Mouse (Mus musculus) hindbrain, embryonic 15.5 days (tissue): Measurements from ENCODE around the gene Ccdc59. TPM values are rescaled to one million over a fixed set of nuclear protein-coding genes. Genes with fewer than 3 reads are reported as not detected.
A peak's percentile ranks its signal among the peaks of the same experiment; 100 is the strongest.

Experiments used
- ATAC-seq: fragments of 200-750 bp; cut with Nextera tagmentation; 2 replicates; pipeline ENCODE4 v1.8.0; 2017; ENCODE audit warnings: low read depth, moderate number of reproducible peaks, moderate TSS enrichment; ENCODE audit not compliant: low FRiP score
- H3K27ac ChIP-seq: fragments of 300-500 bp; sonication (generic); replicated peaks from 2 replicates; pipeline ENCODE4 v1.5.1; 2015; ENCODE audit warnings: mild to moderate bottlenecking, inconsistent platforms
- H3K27me3 ChIP-seq: fragments of 300-500 bp; sonication (generic); 2 replicates; pipeline ENCODE4 v1.6.1; 2015; ENCODE audit warnings: control low read depth, inconsistent platforms
- H3K36me3 ChIP-seq: fragments of 300-500 bp; sonication (generic); 2 replicates; pipeline ENCODE4 v1.6.1; 2015; ENCODE audit warnings: control low read depth, inconsistent platforms
- H3K4me1 ChIP-seq: fragments of 300-500 bp; sonication (generic); replicated peaks from 2 replicates; pipeline ENCODE4 v1.6.1; 2015; ENCODE audit warnings: control low read depth, inconsistent platforms
- H3K4me2 ChIP-seq: fragments of 300-500 bp; sonication (generic); 2 replicates; pipeline ENCODE4 v1.6.1; 2015; ENCODE audit warnings: moderate library complexity, mild to moderate bottlenecking, inconsistent platforms
- H3K4me3 ChIP-seq: fragments of 300-500 bp; sonication (generic); 2 replicates; pipeline ENCODE4 v1.5.1; 2015; ENCODE audit warnings: mild to moderate bottlenecking, inconsistent platforms
- H3K9ac ChIP-seq: fragments of 300-500 bp; sonication (generic); 2 replicates; pipeline ENCODE4 v1.6.1; 2015; ENCODE audit warnings: inconsistent platforms
- H3K9me3 ChIP-seq: fragments of 300-500 bp; sonication (generic); 2 replicates; pipeline ENCODE4 v1.6.1; 2016; ENCODE audit warnings: control low read depth, inconsistent platforms
- whole genome bisulfite sequencing: fragments of 180-500 bp; shearing (Covaris S2); methylation state at CpG from one replicate; pipeline ENCODE4 v1.1.7; 2015; 5-methylcytosine and 5-hydroxymethylcytosine counted together
- polyA plus RNA-seq: library from polyadenylated mRNA; unstranded; fragments of >200 nt; fragmentation: Nextera tagmentation; extraction: Ambion mirVana; gene quantifications from 2 replicates; pipeline ENCODE4 v1.2.1, GENCODE M21; 2015

The Ccdc59 gene
- 38.2 and 38.9 TPM in 2 replicates for polyA plus RNA-seq

GRCm38 (mm10) chr10:105840928-105841888 is at the start of gene Ccdc59, which contains the start of gene Mettl25:
Ccdc59 (plus strand) TSS chr10:105841067.
Mettl25 (minus strand) TSS chr10:105841380.
- Histone ChIP-seq H3K27ac (peak within 1 kb of the TSS; percentile 99), H3K4me3 (peak within 1 kb of the TSS; percentile 97), H3K9ac (peak within 1 kb of the TSS; percentile 77), H3K9me3 (no peaks in the 10 kb centered on the region), H3K4me1 (peaks cover 20% of the 10 kb centered on the region), H3K36me3 (peaks cover 33% of the 10 kb centered on the region), H3K27me3 (no peaks in the 10 kb centered on the region), H3K4me2 (peak within 1 kb of the TSS; percentile 87)
- WGBS: under 1% methylated on average over 90 of the region's 90 CpGs
- peak; percentile 99 for ATAC-seq

- no peaks in the 10 kb centered on the region for H3K36me3 ChIP-seq
- H3K4me1 ChIP-seq: no peaks in the 10 kb centered on the region
- H3K4me2 ChIP-seq: no peak overlapping the region
- H3K9ac ChIP-seq: no peak overlapping the region
- H3K4me3 ChIP-seq: no peak overlapping the region
- no peaks in the 10 kb centered on the region for H3K9me3 ChIP-seq
- no peaks in the 10 kb centered on the region for H3K27me3 ChIP-seq
- 83% methylated on average over 15 of the region's 15 CpGs for WGBS
- H3K27ac ChIP-seq: no peak overlapping the region
- no peak for ATAC-seq
Observed at GRCm38 (mm10) chr10:105793776-105794552, 46.9 kb upstream of the Ccdc59 start.

DNA sequence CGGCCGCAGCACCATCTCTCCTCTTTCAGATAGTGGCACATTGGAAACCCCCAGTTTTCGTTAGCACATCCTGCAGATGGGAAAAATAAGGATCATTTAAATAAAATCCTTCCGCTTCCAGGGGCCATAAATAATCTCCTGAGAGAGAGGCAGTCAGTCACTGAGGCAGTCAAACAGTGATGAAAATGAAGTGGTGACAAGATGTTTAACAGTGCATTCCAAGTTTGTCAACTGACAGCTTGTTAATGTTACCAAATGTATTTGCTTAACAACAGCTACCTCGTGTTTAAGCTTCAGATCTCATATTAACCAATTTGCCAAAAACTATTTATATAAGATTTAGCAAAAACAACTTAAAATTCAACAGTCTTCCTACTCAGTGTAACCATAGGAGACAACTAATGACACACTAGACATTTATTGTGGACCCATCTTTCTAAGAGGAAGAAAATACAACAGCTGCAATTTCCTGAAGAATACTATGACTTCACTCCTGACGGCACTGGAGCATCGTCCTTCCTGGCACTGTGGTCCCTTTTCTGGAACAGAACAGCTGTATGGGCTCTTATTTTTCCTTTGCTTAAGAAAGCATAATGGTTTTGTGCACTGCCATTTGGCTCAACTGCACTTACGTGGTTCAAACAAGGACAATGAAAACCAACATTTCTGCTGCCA is 43.5 kb upstream of the Ccdc59 start:
- H3K9ac ChIP-seq: no peak overlapping the region
- H3K4me1 ChIP-seq: no peaks in the 10 kb centered on the region
- no peak overlapping the region for H3K27ac ChIP-seq
- no peaks in the 10 kb centered on the region for H3K27me3 ChIP-seq
- H3K4me3 ChIP-seq: no peak overlapping the region
- no peak overlapping the region for H3K4me2 ChIP-seq
- no peaks in the 10 kb centered on the region for H3K9me3 ChIP-seq
- no peak for ATAC-seq
- WGBS: 85% methylated on average over 8 of the region's 8 CpGs
- H3K36me3 ChIP-seq: no peaks in the 10 kb centered on the region

DNA sequence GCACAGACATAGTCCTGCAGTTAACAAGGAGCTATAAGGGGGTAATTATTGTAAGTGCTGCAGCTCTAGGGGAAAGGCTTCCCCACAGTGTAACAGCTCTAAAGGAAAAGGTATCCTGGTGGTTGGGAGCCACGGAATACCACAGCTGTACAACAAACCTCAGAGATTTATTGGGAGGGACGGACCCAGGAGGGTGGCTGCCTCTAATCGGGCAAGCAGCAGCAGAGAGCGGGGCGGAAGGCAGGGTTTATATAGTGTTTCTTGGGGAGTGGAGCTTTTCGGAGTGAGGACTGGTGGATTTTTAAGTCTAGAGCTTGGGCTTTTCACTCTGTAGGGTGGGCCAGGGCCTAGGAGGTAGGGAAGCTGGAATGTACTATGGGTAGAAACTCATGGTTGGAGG is 39.7 kb upstream of the Ccdc59 start:
- Histone ChIP-seq H3K27ac (no peak overlapping the region), H3K9me3 (no peaks in the 10 kb centered on the region), H3K4me1 (no peaks in the 10 kb centered on the region), H3K4me2 (no peak overlapping the region), H3K36me3 (no peaks in the 10 kb centered on the region), H3K4me3 (no peak overlapping the region), H3K9ac (no peak overlapping the region), H3K27me3 (no peaks in the 10 kb centered on the region)
- ATAC-seq: 0 out of 2 replicates have a peak, but pooled peaks have one; percentile 8
- WGBS: 88% methylated on average over 6 of the region's 6 CpGs

DNA sequence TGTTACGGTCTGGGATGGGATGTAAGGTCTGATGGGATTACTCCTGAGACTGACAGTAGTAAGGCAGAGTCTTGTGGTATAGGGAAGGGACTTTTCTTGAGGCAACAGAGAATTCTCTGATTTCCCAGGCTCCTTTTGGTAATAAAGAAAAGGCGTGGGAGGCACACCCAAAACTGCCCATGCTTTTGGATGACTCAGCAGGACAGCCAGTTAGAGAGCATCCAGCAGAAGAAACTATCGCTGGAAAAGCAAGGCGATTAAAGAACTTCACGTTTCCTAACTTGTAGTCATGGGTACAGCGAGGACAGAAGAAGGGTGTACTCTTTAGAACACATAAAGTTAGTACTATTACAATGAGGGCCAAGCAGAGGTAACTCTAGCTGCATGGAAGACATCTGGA is 38.7 kb upstream of the Ccdc59 start:
- Histone ChIP-seq H3K27me3 (no peaks in the 10 kb centered on the region), H3K9ac (no peak overlapping the region), H3K4me2 (no peak overlapping the region), H3K27ac (no peak overlapping the region), H3K9me3 (no peaks in the 10 kb centered on the region), H3K4me3 (no peak overlapping the region), H3K36me3 (no peaks in the 10 kb centered on the region), H3K4me1 (no peaks in the 10 kb centered on the region)
- ATAC-seq: no peak
- WGBS: 97% methylated on average over 6 of the region's 6 CpGs

- H3K36me3 ChIP-seq: no peaks in the 10 kb centered on the region
- no peaks in the 10 kb centered on the region for H3K4me1 ChIP-seq
- H3K27me3 ChIP-seq: no peaks in the 10 kb centered on the region
- no peaks in the 10 kb centered on the region for H3K9me3 ChIP-seq
- no peak overlapping the region for H3K4me3 ChIP-seq
- no peak overlapping the region for H3K27ac ChIP-seq
- H3K4me2 ChIP-seq: no peak overlapping the region
- H3K9ac ChIP-seq: no peak overlapping the region
- WGBS: 89% methylated on average over 2 of the region's 2 CpGs
- ATAC-seq: no peak
Observed at GRCm38 (mm10) chr10:105803461-105803860, 37.4 kb upstream of the Ccdc59 start.

DNA sequence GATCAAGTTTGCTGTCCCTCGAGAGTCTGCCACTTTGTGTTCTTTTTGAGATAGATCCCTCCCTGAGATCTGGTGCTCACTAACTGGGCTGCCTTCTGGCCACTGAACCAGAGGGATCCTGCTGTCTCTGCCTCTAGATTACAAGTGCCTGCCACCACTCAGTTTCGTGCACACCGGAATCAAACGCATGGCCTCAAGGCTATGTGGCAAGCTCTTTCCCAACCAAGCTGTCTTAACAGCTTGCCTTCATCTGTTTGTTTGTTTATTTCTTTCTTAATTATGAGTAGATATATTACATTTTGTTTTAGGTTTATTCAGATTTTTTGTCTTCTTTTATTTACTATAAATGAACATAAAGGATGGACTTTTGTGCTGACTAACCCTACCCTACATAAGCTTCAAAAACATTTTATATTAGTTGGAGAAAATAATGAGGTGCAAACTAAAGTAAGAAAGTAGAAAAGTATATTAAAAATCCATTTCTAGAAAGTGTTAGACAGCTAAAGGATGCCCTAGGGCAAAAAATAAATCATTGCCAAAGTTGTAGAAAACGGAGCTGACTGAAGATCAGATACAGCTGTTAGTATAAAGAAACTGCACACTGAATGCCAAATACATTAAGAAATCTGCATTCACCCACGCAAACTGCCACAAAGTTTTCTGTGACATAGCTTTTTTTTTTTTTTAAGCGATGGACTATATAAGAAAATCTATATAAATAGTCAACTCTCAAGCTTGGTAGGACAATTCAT is 34.4 kb upstream of the Ccdc59 start:
- Histone ChIP-seq H3K27ac (no peak overlapping the region), H3K9me3 (no peaks in the 10 kb centered on the region), H3K4me3 (no peak overlapping the region), H3K9ac (no peak overlapping the region), H3K4me2 (no peak overlapping the region), H3K4me1 (no peaks in the 10 kb centered on the region), H3K27me3 (no peaks in the 10 kb centered on the region), H3K36me3 (no peaks in the 10 kb centered on the region)
- 86% methylated on average over 7 of the region's 7 CpGs for WGBS
- no peak for ATAC-seq

GRCm38 (mm10) chr10:105834627-105835228 is 6.1 kb upstream of the Ccdc59 start:
- 65% methylated on average over 10 of the region's 10 CpGs for WGBS
- Histone ChIP-seq H3K4me2 (no peak overlapping the region), H3K36me3 (no peaks in the 10 kb centered on the region), H3K9ac (no peak overlapping the region), H3K27ac (no peak overlapping the region), H3K4me3 (no peak overlapping the region), H3K4me1 (no peaks in the 10 kb centered on the region), H3K9me3 (no peaks in the 10 kb centered on the region), H3K27me3 (no peaks in the 10 kb centered on the region)
- ATAC-seq: peak; percentile 54; the same call in 1 of the 2 replicates

DNA sequence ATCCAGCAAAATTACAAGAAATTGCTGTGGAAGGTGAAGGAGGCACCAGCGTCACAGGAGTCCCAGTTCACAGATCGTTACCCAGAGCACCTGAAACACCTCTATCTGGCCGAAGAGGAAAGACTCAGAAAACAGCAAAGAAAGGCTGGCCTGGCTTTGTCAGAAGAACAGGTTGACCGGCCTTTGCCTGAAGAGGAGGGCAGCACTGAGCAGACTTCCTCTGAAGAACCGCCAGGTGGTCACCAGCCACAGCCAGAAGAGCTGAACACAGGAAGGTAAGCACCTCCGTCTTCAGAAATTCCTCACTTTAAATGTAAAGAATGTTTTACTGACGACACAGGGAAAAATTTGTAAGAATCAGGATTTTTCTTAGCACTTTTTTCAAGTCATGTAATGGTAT is 1.7 kb downstream of the Ccdc59 start:
- WGBS: 89% methylated on average over 7 of the region's 7 CpGs
- ATAC-seq: no peak

DNA sequence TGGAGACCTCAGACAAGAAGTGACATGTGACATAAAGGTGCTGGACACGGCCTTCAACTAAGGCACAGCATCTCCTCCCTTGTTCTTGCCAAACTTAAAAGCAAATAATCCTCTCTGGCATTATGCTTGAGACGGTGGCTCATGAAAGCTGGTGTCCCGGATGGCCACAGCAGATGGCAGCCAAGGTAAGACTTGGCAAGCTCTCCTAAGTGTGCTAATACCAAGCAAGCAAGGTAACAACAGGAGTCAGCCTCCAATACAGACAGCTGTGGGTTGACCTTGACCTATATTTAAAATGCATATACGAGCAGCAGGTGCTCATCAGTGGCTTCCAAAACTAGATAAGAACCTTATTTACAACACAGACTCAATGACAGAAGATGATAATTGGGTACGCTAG is 9.4 kb downstream of the Ccdc59 start:
- peak; percentile 61; the same call in 1 of the 2 replicates for ATAC-seq
- H3K9me3 ChIP-seq: no peaks in the 10 kb centered on the region
- 84% methylated on average over 5 of the region's 5 CpGs for WGBS
- H3K4me1 ChIP-seq: no peaks in the 10 kb centered on the region
- H3K4me2 ChIP-seq: no peak overlapping the region
- no peak overlapping the region for H3K27ac ChIP-seq
- H3K4me3 ChIP-seq: no peak overlapping the region
- H3K9ac ChIP-seq: no peak overlapping the region
- H3K27me3 ChIP-seq: no peaks in the 10 kb centered on the region
- peaks cover 39% of the 10 kb centered on the region for H3K36me3 ChIP-seq

More for the DNA sequence above, 1.7 kb downstream of the Ccdc59 start:
- Histone ChIP-seq H3K4me2 (peak overlapping the region; percentile 87), H3K9ac (no peak overlapping the region), H3K4me3 (peak overlapping the region; percentile 97), H3K9me3 (no peaks in the 10 kb centered on the region), H3K36me3 (peaks cover 43% of the 10 kb centered on the region), H3K4me1 (peaks cover 20% of the 10 kb centered on the region), H3K27ac (no peak overlapping the region), H3K27me3 (no peaks in the 10 kb centered on the region)

- no peak overlapping the region for H3K9ac ChIP-seq
- no peak for ATAC-seq
- no peaks in the 10 kb centered on the region for H3K27me3 ChIP-seq
- H3K9me3 ChIP-seq: no peaks in the 10 kb centered on the region
- no peak overlapping the region for H3K4me3 ChIP-seq
- H3K36me3 ChIP-seq: peaks cover 32% of the 10 kb centered on the region
- no peaks in the 10 kb centered on the region for H3K4me1 ChIP-seq
- no peak overlapping the region for H3K4me2 ChIP-seq
- 85% methylated on average over 4 of the region's 4 CpGs for WGBS
- no peak overlapping the region for H3K27ac ChIP-seq
Observed at GRCm38 (mm10) chr10:105851136-105851535, 10.3 kb downstream of the Ccdc59 start.
